Mouse (Mus musculus) forebrain, embryonic 10.5 days (tissue): ENCODE data around the gene Evi5. TPM values are rescaled to one million over a fixed set of nuclear protein-coding genes. Genes with fewer than 3 reads are reported as not detected.

Experiments used
- DNase-seq: peaks from one replicate; pipeline ENCODE4 v3.0.0-alpha.2; 2017; ENCODE audit warnings: low spot score; ENCODE audit errors: extremely low spot score
- H3K27ac ChIP-seq: fragments of 300-500 bp; sonication (generic); 2 replicates; pipeline ENCODE4 v1.5.1; 2016; ENCODE audit warnings: mild to moderate bottlenecking
- H3K27me3 ChIP-seq: fragments of 300-500 bp; sonication (generic); 2 replicates; pipeline ENCODE4 v1.6.1; 2016; ENCODE audit warnings: mild to moderate bottlenecking; ENCODE audit not compliant: poor library complexity, severe bottlenecking
- H3K36me3 ChIP-seq: fragments of 300-500 bp; sonication (generic); replicated peaks from 2 replicates; pipeline ENCODE4 v1.6.1; 2016; ENCODE audit warnings: mild to moderate bottlenecking, moderate library complexity
- H3K4me1 ChIP-seq: fragments of 300-500 bp; sonication (generic); 2 replicates; pipeline ENCODE4 v1.6.1; 2016
- H3K4me3 ChIP-seq: fragments of 300-500 bp; sonication (generic); 2 replicates; pipeline ENCODE4 v1.5.1; 2016; ENCODE audit warnings: mild to moderate bottlenecking, moderate library complexity
- H3K9me3 ChIP-seq: fragments of 300-500 bp; sonication (generic); 2 replicates; pipeline ENCODE4 v1.6.1; 2016; ENCODE audit warnings: mild to moderate bottlenecking, moderate library complexity
- WGBS: fragments of 180-500 bp; shearing (Covaris S2); methylation state at CpG from one replicate; pipeline ENCODE4 v1.1.7; 2016; 5-methylcytosine and 5-hydroxymethylcytosine counted together
- polyA plus RNA-seq: library from polyadenylated mRNA; unstranded; fragments of >200 nt; fragmentation: Nextera tagmentation; extraction: Ambion mirVana; gene quantifications from 2 replicates; pipeline ENCODE4 v1.2.1, GENCODE M21; 2016

Gene Evi5
- polyA plus RNA-seq, 1 experiment from 2014 or later, result 48.0 TPM

- no peaks in the 10 kb centered on the region for H3K36me3 ChIP-seq
- no peak for DNase-seq
- WGBS, result 88% methylated on average over 8 of the region's 8 CpGs
- H3K9me3 ChIP-seq, result no peaks in the 10 kb centered on the region
- no peaks in the 10 kb centered on the region for H3K27me3 ChIP-seq
- H3K4me1 ChIP-seq, result no peaks in the 10 kb centered on the region
- H3K4me3 ChIP-seq, result no peak overlapping the region
- H3K27ac ChIP-seq, result no peak overlapping the region
Measured at GRCm38 (mm10) chr5:107708124-107708797, 166.6 kb downstream of the Evi5 start.

- H3K9me3 ChIP-seq, result no peaks in the 10 kb centered on the region
- no peak overlapping the region for H3K27ac ChIP-seq
- no peaks in the 10 kb centered on the region for H3K36me3 ChIP-seq
- WGBS, result 83% methylated on average over 1 of the region's 1 CpGs
- H3K4me1 ChIP-seq, result no peaks in the 10 kb centered on the region
- DNase-seq, result no peak
- H3K4me3 ChIP-seq, result no peak overlapping the region
- no peaks in the 10 kb centered on the region for H3K27me3 ChIP-seq
Measured at GRCm38 (mm10) chr5:107706262-107706661, 168.6 kb downstream of the Evi5 start.

- WGBS, result 91% methylated on average over 4 of the region's 4 CpGs
- DNase-seq, result no peak
- H3K27ac ChIP-seq, result no peak overlapping the region
- no peaks in the 10 kb centered on the region for H3K36me3 ChIP-seq
- H3K4me1 ChIP-seq, result no peaks in the 10 kb centered on the region
- H3K9me3 ChIP-seq, result no peaks in the 10 kb centered on the region
- no peaks in the 10 kb centered on the region for H3K27me3 ChIP-seq
- H3K4me3 ChIP-seq, result no peak overlapping the region
Measured at GRCm38 (mm10) chr5:107705756-107706155, 169.2 kb downstream of the Evi5 start.

GRCm38 (mm10) chr5:107703207-107703763 is 171.6 kb downstream of the Evi5 start:
- Histone ChIP-seq H3K4me3 (no peak overlapping the region), H3K27me3 (no peaks in the 10 kb centered on the region), H3K4me1 (no peaks in the 10 kb centered on the region), H3K9me3 (no peaks in the 10 kb centered on the region), H3K27ac (no peak overlapping the region), H3K36me3 (no peaks in the 10 kb centered on the region)
- 92% methylated on average over 6 of the region's 6 CpGs for WGBS
- DNase-seq, result no peak

- H3K27me3 ChIP-seq, result no peaks in the 10 kb centered on the region
- no peaks in the 10 kb centered on the region for H3K9me3 ChIP-seq
- 89% methylated on average over 9 of the region's 9 CpGs for WGBS
- no peaks in the 10 kb centered on the region for H3K36me3 ChIP-seq
- no peak for DNase-seq
- no peak overlapping the region for H3K4me3 ChIP-seq
- no peaks in the 10 kb centered on the region for H3K4me1 ChIP-seq
- no peak overlapping the region for H3K27ac ChIP-seq
Measured at GRCm38 (mm10) chr5:107701658-107702057, 173.2 kb downstream of the Evi5 start.

- no peak overlapping the region for H3K27ac ChIP-seq
- WGBS, result 93% methylated on average over 10 of the region's 10 CpGs
- H3K4me3 ChIP-seq, result no peak overlapping the region
- DNase-seq, result no peak
- no peaks in the 10 kb centered on the region for H3K27me3 ChIP-seq
- no peaks in the 10 kb centered on the region for H3K4me1 ChIP-seq
- no peaks in the 10 kb centered on the region for H3K9me3 ChIP-seq
- no peaks in the 10 kb centered on the region for H3K36me3 ChIP-seq
Measured at GRCm38 (mm10) chr5:107700873-107701272, 174.0 kb downstream of the Evi5 start.

- Histone ChIP-seq H3K9me3 (no peaks in the 10 kb centered on the region), H3K4me1 (no peaks in the 10 kb centered on the region), H3K27ac (no peak overlapping the region), H3K4me3 (no peak overlapping the region), H3K27me3 (no peaks in the 10 kb centered on the region), H3K36me3 (no peaks in the 10 kb centered on the region)
- 86% methylated on average over 8 of the region's 8 CpGs for WGBS
- no peak for DNase-seq
Measured at GRCm38 (mm10) chr5:107698888-107699287, 176.0 kb downstream of the Evi5 start.

GRCm38 (mm10) chr5:107695019-107695418 is 179.9 kb downstream of the Evi5 start:
- H3K27ac ChIP-seq, result no peak overlapping the region
- 80% methylated on average over 3 of the region's 3 CpGs for WGBS
- DNase-seq, result no peak
- no peaks in the 10 kb centered on the region for H3K9me3 ChIP-seq
- H3K4me3 ChIP-seq, result no peak overlapping the region
- peaks cover 6% of the 10 kb centered on the region for H3K27me3 ChIP-seq
- H3K4me1 ChIP-seq, result no peaks in the 10 kb centered on the region
- no peaks in the 10 kb centered on the region for H3K36me3 ChIP-seq

Other genes with a start within 250 kb of the Evi5 start
- gene Gfi1, start 149.1 kb downstream of the Evi5 start, polyA plus RNA-seq, result not detected in 2 replicates
- 0.21 and 0.30 TPM in 2 replicates for gene Ube2d2b, start 45.0 kb downstream of the Evi5 start, polyA plus RNA-seq
- 96.2 and 103 TPM in 2 replicates for gene Rpl5, start 25.4 kb upstream of the Evi5 start, polyA plus RNA-seq
- 16.2 and 16.6 TPM in 2 replicates for gene Fam69a, start 112.0 kb upstream of the Evi5 start, polyA plus RNA-seq
- 133 and 152 TPM in 2 replicates for gene Mtf2, start 190.6 kb upstream of the Evi5 start, polyA plus RNA-seq